Mouse (Mus musculus): ENCODE measurements at regions not wholly inside any gene's neighbourhood (a gene's known extent, or its start where the extent isn't known, plus 50 kb on each side); places are given as distances from the start of the nearest gene placed in this dataset.

DNA sequence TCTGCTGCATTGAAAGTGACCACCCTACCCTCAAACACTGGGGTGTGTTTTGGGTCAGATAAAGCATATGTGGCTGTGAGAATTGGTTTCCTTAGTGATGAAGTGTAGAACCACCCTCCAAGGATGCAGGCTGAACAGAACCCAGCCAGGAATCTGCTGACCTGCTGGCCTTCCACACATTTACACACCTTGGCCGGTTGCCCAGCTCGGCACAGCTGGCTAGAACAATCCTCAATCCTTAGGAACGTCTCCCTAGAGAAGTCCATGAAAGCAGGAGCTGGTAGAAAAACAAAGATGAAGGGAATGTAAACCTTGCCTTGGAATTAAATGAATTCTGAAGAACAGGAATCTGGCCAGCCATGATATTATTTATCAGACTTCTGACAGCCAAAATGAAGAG is 737.3 kb downstream of the Slc4a3 start:
- no peak for TF ChIP-seq POLR2A (IDR thresholded peaks at IDR 0.05; ENCODE audit: insufficient read depth, low read length)
- no peak for TF ChIP-seq CTCF (IDR thresholded peaks at IDR 0.05; ENCODE audit: low read depth, low read length)
- TF ChIP-seq EP300 (IDR thresholded peaks at IDR 0.05; ENCODE audit: insufficient read depth, low read depth, low read length) = no peak
- Histone ChIP-seq H3K27ac (ENCODE audit: insufficient read depth, low read length) (no peak overlapping the region), H3K36me3 (ENCODE audit: control insufficient read depth, insufficient read depth, low read length, poor library complexity, severe bottlenecking) (no peaks in the 10 kb centered on the region), H3K4me3 (ENCODE audit: low read depth, low read length) (no peak overlapping the region), H3K9me3 (replicated peaks; ENCODE audit: control insufficient read depth, insufficient read depth, low read length, poor library complexity, severe bottlenecking) (no peaks in the 10 kb centered on the region), H3K4me1 (ENCODE audit: control insufficient read depth, insufficient read depth, low read length) (no peaks in the 10 kb centered on the region), H3K9ac (ENCODE audit: low read depth, poor library complexity, severe bottlenecking) (no peak overlapping the region), H3K27me3 (ENCODE audit: control insufficient read depth, insufficient read depth, low read length, poor library complexity, severe bottlenecking) (no peaks in the 10 kb centered on the region)

GRCm38 (mm10) chr1:76322943-76323559 is 777.0 kb downstream of the Slc4a3 start:
- Histone ChIP-seq H3K9me3 (replicated peaks; ENCODE audit: control insufficient read depth, insufficient read depth, low read length, poor library complexity, severe bottlenecking) (no peaks in the 10 kb centered on the region), H3K36me3 (ENCODE audit: control insufficient read depth, insufficient read depth, low read length, poor library complexity, severe bottlenecking) (no peaks in the 10 kb centered on the region)
- no peak for TF ChIP-seq EP300 (IDR thresholded peaks at IDR 0.05; ENCODE audit: insufficient read depth, low read depth, low read length)
- no peak for TF ChIP-seq CTCF (IDR thresholded peaks at IDR 0.05; ENCODE audit: low read depth, low read length)

GRCm38 (mm10) chr1:76323592-76323991 is 777.5 kb downstream of the Slc4a3 start:
- TF ChIP-seq EP300 (IDR thresholded peaks at IDR 0.05; ENCODE audit: insufficient read depth, low read depth, low read length) (no peak), CTCF (IDR thresholded peaks at IDR 0.05; ENCODE audit: low read depth, low read length) (no peak), POLR2A (IDR thresholded peaks at IDR 0.05; ENCODE audit: insufficient read depth, low read length) (no peak)
- Histone ChIP-seq H3K36me3 (ENCODE audit: control insufficient read depth, insufficient read depth, low read length, poor library complexity, severe bottlenecking) (no peaks in the 10 kb centered on the region), H3K27ac (ENCODE audit: insufficient read depth, low read length) (no peak overlapping the region), H3K4me1 (ENCODE audit: control insufficient read depth, insufficient read depth, low read length) (no peaks in the 10 kb centered on the region), H3K9me3 (replicated peaks; ENCODE audit: control insufficient read depth, insufficient read depth, low read length, poor library complexity, severe bottlenecking) (no peaks in the 10 kb centered on the region), H3K9ac (ENCODE audit: low read depth, poor library complexity, severe bottlenecking) (no peak overlapping the region), H3K4me3 (ENCODE audit: low read depth, low read length) (no peak overlapping the region), H3K27me3 (ENCODE audit: control insufficient read depth, insufficient read depth, low read length, poor library complexity, severe bottlenecking) (no peaks in the 10 kb centered on the region)

More at GRCm38 (mm10) chr1:76322943-76323559, 777.0 kb downstream of the Slc4a3 start:
- no peaks in the 10 kb centered on the region for H3K4me1 ChIP-seq (ENCODE audit: control insufficient read depth, insufficient read depth, low read length)
- H3K4me3 ChIP-seq (ENCODE audit: low read depth, low read length) = no peak overlapping the region
- no peaks in the 10 kb centered on the region for H3K27me3 ChIP-seq (ENCODE audit: control insufficient read depth, insufficient read depth, low read length, poor library complexity, severe bottlenecking)
- H3K27ac ChIP-seq (ENCODE audit: insufficient read depth, low read length) = no peak overlapping the region
- H3K9ac ChIP-seq (ENCODE audit: low read depth, poor library complexity, severe bottlenecking) = no peak overlapping the region

GRCm38 (mm10) chr1:76336011-76336410 is 789.9 kb downstream of the Slc4a3 start:
- Histone ChIP-seq H3K36me3 (ENCODE audit: control insufficient read depth, insufficient read depth, low read length, poor library complexity, severe bottlenecking) (no peaks in the 10 kb centered on the region), H3K4me3 (ENCODE audit: low read depth, low read length) (no peak overlapping the region), H3K9me3 (replicated peaks; ENCODE audit: control insufficient read depth, insufficient read depth, low read length, poor library complexity, severe bottlenecking) (no peaks in the 10 kb centered on the region), H3K27me3 (ENCODE audit: control insufficient read depth, insufficient read depth, low read length, poor library complexity, severe bottlenecking) (no peaks in the 10 kb centered on the region), H3K27ac (ENCODE audit: insufficient read depth, low read length) (no peak overlapping the region), H3K4me1 (ENCODE audit: control insufficient read depth, insufficient read depth, low read length) (no peaks in the 10 kb centered on the region), H3K9ac (ENCODE audit: low read depth, poor library complexity, severe bottlenecking) (no peak overlapping the region)
- TF ChIP-seq CTCF (IDR thresholded peaks at IDR 0.05; ENCODE audit: low read depth, low read length) (no peak), EP300 (IDR thresholded peaks at IDR 0.05; ENCODE audit: insufficient read depth, low read depth, low read length) (no peak), POLR2A (IDR thresholded peaks at IDR 0.05; ENCODE audit: insufficient read depth, low read length) (no peak)

GRCm38 (mm10) chr1:76362106-76362505 is 816.0 kb downstream of the Slc4a3 start:
- Histone ChIP-seq H3K27ac (ENCODE audit: insufficient read depth, low read length) (no peak overlapping the region), H3K27me3 (ENCODE audit: control insufficient read depth, insufficient read depth, low read length, poor library complexity, severe bottlenecking) (no peaks in the 10 kb centered on the region), H3K4me1 (ENCODE audit: control insufficient read depth, insufficient read depth, low read length) (no peaks in the 10 kb centered on the region), H3K9me3 (replicated peaks; ENCODE audit: control insufficient read depth, insufficient read depth, low read length, poor library complexity, severe bottlenecking) (no peaks in the 10 kb centered on the region), H3K4me3 (ENCODE audit: low read depth, low read length) (no peak overlapping the region), H3K9ac (ENCODE audit: low read depth, poor library complexity, severe bottlenecking) (no peak overlapping the region), H3K36me3 (ENCODE audit: control insufficient read depth, insufficient read depth, low read length, poor library complexity, severe bottlenecking) (no peaks in the 10 kb centered on the region)
- TF ChIP-seq POLR2A (IDR thresholded peaks at IDR 0.05; ENCODE audit: insufficient read depth, low read length) = no peak
- no peak for TF ChIP-seq EP300 (IDR thresholded peaks at IDR 0.05; ENCODE audit: insufficient read depth, low read depth, low read length)
- TF ChIP-seq CTCF (IDR thresholded peaks at IDR 0.05; ENCODE audit: low read depth, low read length) = no peak

DNA sequence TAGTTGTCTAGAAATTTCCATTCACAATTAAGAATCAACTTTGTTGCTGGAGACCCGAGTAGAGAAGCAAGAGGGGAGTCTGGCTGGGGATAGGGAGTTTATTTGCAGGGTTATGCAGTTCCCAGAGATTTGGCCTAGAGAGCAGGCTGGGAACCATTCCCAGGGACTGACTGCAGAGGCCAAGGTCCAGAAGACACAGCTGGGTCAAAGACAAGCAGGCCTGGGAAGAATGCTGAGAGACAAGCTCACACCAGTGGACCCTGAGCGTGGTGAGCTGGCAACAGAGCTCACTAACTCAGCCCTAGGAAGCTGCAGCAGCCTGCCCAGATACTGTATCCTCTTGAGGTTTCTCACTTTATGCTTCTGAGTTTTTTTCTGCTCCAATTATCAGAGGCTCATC is 827.9 kb downstream of the Slc4a3 start:
- no peak overlapping the region for H3K27ac ChIP-seq (ENCODE audit: insufficient read depth, low read length)
- no peaks in the 10 kb centered on the region for H3K27me3 ChIP-seq (ENCODE audit: control insufficient read depth, insufficient read depth, low read length, poor library complexity, severe bottlenecking)
- TF ChIP-seq EP300 (IDR thresholded peaks at IDR 0.05; ENCODE audit: insufficient read depth, low read depth, low read length) = no peak
- no peak for TF ChIP-seq POLR2A (IDR thresholded peaks at IDR 0.05; ENCODE audit: insufficient read depth, low read length)
- no peak for TF ChIP-seq CTCF (IDR thresholded peaks at IDR 0.05; ENCODE audit: low read depth, low read length)
- no peaks in the 10 kb centered on the region for H3K4me1 ChIP-seq (ENCODE audit: control insufficient read depth, insufficient read depth, low read length)
- H3K36me3 ChIP-seq (ENCODE audit: control insufficient read depth, insufficient read depth, low read length, poor library complexity, severe bottlenecking) = no peaks in the 10 kb centered on the region
- H3K9ac ChIP-seq (ENCODE audit: low read depth, poor library complexity, severe bottlenecking) = no peak overlapping the region
- no peaks in the 10 kb centered on the region for H3K9me3 ChIP-seq (replicated peaks; ENCODE audit: control insufficient read depth, insufficient read depth, low read length, poor library complexity, severe bottlenecking)
- H3K4me3 ChIP-seq (ENCODE audit: low read depth, low read length) = no peak overlapping the region
